Mouse (Mus musculus): Measurements from ENCODE around the gene Eme1.

Eme1 gene

GRCm38 (mm10) chr11:94596311-94596852 lies 57.4 kb downstream of the Eme1 start:
- no peak for DNase-seq
